Mouse (Mus musculus): ENCODE data around the gene Plet1.

Plet1 gene

DNA sequence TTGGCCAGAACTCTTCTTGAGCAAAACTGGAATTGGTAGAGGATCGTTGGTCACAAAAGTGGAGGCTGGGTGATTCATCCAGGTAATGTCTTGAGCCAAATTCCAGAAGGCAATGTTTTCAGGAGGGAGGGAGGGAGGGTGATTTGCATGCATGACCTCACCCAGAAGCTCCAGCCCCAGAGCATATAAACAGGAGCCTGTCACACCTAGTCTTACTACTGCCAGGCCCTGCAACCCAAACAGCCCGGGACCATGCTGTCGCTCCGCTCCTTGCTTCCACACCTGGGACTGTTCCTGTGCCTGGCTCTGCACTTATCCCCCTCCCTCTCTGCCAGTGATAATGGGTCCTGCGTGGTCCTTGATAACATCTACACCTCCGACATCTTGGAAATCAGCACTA lies at the start of gene Plet1:
Gene Plet1 (plus strand): TSS at position 215 of the 400 bp plus-strand sequence.
- in situ Hi-C loops (cut with MboI), result no loop called here

DNA sequence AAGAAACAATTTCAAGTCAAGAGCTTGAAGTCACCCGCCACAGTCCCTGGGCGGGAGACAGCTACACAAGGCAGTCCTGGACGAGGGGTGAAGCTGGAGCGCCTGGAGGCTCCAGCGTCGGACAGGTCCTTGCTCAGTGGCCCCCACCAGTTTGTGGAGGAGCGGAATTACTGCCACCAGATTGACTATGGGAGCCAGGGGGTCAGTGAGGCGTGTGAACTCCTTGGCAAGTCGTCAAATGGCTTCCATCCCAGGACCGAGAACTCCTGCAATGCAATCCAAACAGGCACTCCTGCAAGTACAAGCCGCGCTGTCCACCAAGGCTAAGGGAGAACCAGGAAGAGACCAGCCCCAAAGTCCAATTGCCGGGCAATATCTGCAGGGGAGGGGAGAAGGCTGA lies 45.3 kb upstream of the Plet1 start:
- in situ Hi-C loops (cut with MboI), result no loop called here

DNA sequence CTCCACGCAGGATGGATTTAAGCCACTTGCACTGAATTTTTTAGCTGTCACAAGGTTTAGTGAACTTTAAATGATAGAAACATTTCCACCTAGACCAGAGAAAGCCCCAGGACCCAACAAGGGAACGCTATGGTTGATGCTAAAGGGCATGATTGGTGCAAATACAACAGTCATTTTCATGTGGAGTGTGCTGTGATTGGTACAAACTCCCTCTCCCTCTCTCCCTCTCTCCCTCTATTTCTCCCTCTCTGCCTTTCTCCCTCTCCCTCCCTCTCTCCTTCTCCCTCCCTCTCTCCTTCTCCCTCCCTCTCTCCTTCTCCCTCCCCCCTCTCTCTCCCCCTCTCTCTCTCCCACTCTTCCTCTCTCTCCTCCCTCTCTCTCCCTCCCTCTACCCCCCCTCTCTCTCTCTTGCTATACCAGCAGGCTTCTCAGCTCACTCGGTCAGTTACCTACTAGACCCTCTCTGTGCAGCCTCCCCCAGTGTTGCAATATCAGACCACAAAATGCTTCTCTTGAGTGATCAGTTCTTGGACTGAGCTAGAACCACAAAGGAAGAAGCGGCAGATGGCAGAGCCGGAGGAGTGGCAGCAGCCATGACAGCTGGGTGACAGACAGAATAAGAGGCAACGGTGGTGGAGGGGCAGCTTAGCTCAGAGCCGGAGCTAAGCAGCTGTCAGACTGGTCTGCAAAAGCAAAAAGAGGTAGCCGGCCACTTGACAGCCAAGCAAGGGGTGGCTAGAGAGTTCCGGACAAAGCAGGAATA lies 42.7 kb upstream of the Plet1 start:
- in situ Hi-C loops (cut with MboI), result no loop called here

DNA sequence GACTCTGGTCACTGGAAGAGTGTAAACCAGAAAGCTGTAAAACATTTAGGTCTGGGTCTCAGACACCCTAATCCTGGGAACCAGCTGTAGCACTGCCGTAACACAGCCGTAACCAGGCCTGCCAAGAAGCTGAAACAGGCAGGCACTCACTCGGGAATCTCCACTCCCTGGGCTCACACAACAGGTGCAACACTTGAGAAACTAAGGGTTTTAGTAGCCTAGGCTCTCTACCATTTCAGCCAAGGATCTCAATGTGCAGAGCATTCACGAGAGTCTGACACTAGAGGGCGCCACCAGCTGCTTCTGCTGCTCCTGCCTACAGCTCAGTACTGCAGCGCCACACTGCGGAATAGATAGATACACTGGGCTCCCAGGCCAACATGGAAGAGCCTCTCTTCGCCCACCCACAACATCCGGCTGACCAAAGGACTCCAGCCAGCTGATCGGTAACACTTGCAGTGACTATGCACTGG lies 42.0 kb upstream of the Plet1 start:
- in situ Hi-C loops (cut with MboI), result no loop called here

DNA sequence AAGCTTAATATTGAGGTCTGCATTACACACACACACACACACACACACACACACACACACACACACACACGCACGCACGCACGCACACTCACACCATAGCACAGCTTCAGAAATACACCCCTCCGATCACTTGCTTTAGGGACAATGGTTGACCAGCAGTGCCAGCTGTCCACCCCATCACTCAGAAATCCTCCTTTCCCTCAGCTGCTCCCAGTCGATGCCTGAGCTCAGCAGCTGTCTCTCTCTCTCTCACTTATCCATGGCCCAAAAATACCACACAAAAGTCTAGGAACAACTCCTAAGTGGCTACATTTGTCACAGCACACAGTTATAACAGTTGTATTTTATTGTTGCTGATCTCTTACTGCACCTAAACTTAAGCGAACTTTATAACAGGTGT lies 36.7 kb upstream of the Plet1 start:
- in situ Hi-C loops (cut with MboI), result no loop called here

DNA sequence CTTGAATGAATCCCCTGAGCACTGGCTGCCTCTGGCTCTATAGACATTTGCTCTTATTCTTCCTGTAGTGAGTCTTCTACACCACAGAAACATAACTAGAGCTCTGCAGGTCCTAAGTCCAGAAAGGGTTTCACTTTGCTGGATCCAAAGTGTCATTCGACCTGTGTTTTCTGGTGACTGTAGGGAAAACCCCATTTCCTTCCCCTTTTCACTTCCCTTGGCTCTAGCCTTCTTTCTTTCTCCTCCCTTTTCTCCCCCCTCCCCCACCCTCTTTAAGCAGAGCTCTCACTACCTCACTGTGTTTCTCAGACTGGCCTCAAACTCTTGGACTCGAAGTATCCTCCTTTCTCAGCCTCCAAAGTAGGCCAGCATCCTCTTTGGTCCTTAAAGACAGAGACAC lies 34.8 kb upstream of the Plet1 start:
- in situ Hi-C loops (cut with MboI), result no loop called here

DNA sequence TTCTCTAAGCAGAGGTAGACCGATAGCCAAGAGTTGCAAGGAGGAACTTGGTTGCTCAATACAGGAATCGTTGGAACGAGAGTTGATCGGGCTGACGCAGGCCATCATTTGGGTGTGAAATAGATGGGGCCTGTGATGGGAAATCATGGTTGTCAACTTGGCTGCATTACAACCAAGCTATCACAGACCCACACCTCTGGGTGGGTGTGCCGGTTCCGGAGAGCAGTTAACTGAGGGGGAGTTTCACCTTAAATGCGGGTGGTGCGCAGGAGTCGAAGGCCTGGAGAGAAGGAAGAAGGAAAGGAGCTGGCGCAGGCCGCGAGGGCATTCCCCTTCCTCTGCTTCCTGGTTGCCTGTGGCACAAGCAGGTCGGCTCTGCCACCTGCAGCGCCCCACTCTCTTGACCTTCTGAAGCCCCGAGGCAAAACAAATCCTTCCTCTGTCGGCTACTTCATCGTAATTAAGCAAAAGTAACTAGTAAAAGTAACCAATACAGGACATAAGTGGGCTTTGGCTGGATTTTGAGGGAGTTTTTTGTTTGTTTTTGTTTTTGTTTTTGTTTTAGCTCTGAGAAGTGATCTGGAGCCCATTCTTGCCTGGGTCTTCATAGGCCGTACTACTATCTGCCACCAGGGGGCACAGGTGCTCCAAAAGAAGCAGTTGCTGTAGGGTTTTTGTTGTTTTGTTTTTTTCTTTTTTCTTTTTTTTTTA lies 31.7 kb upstream of the Plet1 start:
- in situ Hi-C loops (cut with MboI), result loop anchor here (10.0 kb wide), 1 partner anchor 212 kb away; no protein-coding TSS in a partner anchor

DNA sequence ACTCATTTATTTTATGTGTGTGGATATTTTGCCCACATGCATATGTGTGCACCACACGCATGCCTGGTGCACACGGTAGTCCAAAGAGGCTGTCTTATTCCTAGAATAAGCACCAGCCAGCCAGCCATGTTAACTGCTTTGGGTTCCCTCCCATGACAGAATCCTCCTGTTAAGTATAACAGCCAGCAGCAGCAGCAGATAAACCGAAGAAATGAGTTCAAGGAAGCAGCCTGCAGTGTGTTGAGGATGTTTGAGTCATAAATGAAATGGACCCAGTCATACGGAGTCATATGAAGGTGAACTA lies 31.2 kb upstream of the Plet1 start:
- in situ Hi-C loops (cut with MboI), result loop anchor here (10.0 kb wide), 1 partner anchor 212 kb away; no protein-coding TSS in a partner anchor

DNA sequence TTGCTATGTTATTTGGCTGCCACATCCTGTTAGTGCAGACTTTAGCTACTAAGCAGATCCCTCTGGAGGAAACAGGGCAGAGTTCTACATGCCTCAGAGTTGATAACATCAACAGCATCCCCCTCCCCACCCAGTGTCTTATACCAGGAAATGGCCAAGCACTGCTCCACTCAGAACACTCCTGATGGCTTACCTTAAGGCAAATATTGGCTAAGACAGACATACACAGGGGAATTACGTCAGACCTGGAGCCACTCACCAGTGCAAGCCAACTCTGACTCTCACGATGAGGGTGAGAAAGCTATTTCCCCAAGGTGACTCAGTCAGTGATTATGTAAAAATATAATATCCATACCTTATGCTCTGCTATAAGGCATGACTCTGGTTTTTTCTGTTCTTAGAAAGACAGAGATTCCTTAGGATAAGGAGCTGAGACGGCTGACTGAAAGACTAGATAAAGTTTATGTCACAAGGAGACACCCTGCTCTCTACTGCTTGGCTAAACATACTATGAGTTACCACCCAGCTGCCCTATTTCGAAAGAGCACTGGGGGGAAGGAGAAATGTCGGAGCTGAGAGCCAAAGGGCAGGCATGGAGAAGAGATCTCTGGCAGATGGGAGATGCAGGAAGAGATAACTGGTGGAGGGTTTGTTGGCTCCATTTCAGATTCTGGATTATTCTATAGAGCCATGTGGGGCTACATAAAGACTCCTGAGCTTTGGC lies 23.8 kb upstream of the Plet1 start:
- in situ Hi-C loops (cut with MboI), result no loop called here

DNA sequence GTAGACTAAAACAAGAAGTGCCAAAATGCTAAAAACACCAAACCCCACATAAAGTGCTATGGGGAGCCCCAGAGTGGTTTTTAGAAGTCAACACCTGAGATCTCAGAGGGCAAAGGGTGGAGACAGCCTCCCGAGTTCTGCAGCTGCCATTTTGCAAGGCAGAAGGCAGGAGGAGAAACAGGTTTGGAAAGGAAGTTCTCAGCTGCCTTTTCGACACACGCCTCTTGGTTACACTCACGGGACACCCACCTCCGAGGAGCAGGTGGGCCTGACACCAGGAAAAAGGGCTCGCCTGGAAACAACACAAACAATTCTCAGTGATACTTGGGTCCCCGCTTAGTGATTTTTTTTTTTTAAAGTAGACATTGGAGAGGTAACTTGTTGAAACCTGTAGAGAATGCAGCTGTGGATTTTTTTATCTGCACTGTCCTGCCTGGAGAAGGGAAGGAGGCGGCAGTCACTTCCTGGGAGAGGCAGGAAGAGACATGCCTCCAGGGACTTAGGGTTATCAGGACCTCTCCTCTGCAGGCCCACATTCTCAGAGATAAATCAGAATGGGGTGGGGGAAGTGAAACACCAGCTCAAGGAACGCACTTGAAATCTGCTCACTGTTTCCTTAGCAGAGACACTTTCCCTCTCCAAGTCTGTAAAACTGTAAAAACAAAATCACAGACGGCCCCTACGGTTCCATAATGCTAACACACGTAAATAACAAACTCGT lies 23.0 kb upstream of the Plet1 start:
- in situ Hi-C loops (cut with MboI), result no loop called here

DNA sequence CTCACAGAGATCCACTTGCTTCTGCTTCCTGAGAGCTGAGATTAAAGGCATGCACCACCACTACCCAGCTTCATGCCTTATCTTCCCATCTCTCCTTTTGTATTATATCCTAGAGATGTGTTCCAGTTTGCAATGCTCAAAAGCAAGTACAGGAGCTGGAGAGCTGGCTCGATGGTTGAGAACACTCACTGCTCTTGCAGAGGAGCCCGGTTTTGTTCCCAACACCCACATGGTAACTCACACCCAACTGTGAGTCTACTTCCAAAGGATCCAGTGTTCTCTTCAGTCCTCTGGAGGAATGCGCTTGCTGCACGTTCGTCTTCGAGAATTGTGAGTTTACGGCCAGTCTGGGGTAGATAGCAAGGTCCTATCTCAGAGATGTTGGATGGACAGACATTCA lies 19.0 kb upstream of the Plet1 start:
- in situ Hi-C loops (cut with MboI), result no loop called here

DNA sequence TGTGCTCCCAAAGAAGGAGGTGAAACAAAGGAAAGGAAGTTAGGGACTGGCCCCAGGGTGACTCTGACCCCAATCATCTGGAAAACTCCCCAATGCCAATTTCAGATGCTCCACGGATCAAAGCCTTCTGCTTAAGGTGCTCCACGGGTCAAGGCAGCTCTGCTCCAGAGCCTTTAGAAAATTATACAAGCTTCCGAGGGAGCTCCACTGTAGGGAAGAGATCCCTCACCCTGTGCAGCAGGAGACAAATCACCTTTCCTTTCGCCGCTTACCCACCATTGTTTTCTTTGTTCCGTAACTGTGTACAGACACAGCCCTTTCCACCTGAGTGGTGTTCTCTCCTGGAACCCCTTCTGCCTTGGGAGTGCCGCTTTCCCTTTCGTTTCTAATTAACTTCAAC lies 18.6 kb upstream of the Plet1 start:
- in situ Hi-C loops (cut with MboI), result no loop called here

DNA sequence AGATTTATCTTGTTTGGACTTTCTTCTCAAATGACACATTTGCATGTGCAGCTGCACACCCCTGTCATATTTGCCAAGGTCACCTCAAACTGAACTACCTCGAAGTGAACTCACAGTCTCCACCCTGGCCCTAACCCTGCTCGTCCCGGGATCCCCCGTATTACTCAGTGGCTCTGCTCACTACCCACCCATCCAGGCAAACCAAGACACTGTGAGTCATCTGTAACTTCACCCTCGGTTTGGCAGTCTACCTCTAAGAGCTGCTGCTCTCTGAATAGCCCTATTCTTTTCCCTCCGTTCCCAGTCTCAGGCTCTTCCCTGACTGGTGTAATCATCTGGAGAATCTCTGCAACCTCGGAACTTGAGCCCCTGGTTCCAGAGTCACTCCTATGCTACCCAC lies 17.7 kb upstream of the Plet1 start:
- in situ Hi-C loops (cut with MboI), result no loop called here

DNA sequence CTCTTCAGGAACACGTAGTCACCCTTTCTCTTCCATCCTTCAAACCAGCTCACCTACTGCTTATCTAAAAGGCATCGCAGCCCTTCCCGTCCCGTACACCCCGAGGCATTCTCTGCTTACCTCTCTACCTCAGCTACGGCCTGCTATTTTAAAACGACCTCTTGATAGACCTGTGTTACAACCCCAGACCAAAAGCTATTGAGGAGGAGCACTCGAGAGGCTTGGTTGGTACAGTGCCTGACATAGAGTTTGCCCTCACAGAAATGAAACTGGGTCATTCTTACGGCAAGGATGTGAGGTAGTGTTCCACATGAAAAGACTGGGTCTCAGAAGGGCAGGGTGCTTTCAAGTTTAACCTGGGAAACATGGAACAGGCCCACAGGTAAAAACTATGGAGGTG lies 17.1 kb upstream of the Plet1 start:
- in situ Hi-C loops (cut with MboI), result no loop called here

DNA sequence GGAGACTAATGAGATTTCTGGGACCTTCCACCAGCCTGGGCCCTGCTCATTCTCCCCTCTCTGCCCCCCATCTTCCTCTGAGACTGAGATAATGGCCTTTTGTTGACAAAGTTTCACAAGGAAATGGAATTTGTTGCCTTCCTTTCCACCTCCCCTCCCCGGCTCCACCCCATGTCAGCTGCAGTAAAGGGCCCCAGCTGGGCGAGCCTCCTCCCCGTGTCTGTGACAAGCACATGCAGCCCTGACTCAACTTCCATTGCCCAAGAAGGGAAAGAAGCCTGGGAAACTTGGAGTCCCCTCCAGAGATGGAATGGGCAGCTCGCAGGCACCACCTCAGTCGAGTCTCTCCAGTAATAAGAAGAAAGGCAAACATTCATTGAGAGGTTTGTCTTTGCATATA lies 15.5 kb upstream of the Plet1 start:
- in situ Hi-C loops (cut with MboI), result no loop called here

DNA sequence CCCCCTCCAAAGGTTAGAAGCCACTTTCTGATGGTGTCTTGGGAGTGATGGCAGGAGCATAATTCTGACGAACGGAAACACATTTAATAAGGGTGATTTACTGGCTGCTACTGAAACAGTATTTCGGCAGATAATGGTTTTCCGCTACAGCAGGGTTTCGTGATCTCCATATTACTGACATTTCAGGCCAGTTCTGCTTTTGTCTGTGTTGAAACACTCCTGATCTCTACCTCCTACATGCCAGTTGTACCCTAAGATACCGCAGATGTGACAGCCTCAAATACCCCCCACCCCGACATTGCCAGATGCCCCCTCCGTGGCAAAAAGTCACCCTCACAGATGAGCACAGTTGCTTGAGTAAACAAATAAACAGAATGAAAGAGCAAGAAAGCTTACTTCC lies 14.8 kb upstream of the Plet1 start:
- in situ Hi-C loops (cut with MboI), result no loop called here

DNA sequence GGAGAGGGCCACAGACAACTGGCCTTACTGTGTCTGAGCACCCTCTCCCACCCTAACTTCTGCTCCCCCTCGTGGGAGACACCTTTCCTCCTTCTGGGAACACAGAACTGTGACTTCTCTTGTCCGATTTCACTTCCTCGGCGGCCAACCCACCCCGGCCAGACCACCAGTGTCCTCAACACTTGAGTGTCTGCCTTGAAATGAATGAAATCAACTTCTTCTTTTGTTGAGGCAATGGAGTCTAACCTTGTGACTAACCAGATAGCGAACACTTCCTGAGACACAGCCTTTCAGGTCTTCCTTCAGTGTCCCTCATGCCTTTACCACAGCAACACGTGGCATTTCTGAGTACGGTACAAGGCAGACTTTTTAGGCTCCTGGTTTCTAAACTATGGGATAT lies 11.6 kb upstream of the Plet1 start:
- in situ Hi-C loops (cut with MboI), result no loop called here

DNA sequence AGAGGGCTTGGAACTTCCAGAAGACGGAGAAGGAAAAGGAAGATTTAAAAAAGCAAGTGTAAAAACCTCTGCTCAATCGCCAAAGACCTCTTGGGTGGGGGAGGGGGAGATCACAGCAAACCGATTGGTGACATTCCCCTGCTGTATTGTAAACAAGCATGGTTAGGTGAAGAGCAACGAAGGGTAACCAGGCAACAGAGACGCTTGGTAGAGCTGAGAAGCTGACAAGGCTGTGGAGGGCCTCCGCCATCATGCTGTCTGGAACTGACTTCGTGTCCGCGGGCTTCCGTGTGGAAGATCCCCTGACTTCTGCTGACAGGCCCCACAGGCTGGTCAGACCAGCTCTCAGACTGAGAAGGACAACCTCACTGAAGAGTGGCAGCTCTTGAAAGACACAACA lies 8.8 kb upstream of the Plet1 start:
- in situ Hi-C loops (cut with MboI), result no loop called here

DNA sequence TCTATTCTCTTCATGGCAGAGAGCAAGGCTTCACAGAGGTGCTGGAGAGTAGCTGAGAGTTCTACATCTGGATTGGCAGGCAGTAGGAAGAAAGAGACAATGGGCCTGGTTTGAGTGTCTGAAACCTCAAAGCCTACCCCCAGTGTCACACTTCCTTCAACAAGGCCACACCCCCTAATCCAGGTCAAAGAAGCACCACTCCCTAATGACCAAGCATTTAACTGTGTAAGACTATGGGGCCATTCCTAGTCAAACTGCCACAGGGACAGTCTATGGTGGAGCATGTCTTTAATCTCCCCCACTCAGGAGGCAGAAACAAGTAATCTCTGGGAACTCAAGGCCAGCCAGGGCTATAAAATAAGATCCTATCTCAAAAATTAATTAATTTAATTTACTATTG lies 3.5 kb upstream of the Plet1 start:
- in situ Hi-C loops (cut with MboI), result no loop called here

DNA sequence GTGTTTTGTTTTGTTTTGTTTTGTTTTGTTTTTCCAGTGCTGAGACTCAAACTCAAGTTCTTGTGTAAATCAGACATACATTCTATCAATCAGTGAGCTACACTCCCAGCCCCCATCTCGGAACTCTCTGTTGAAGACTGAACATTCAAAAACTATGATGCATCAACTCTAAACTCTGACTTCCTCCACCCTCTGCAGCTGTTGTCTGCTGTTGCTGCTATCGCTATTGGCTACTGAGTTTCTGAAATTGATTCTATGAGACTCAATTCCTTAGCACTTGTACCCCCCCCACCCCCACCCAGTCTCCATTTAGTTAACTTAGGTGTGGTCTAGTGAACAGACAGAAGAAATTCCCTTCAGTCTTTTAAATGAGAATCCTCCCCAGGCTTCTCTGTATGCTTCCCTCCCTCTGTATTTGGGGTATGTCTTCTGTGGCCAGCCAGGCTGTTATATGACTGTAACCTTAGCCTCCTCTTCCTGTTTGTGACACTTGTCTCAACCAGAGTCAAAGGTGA lies 2.7 kb upstream of the Plet1 start:
- in situ Hi-C loops (cut with MboI), result no loop called here

DNA sequence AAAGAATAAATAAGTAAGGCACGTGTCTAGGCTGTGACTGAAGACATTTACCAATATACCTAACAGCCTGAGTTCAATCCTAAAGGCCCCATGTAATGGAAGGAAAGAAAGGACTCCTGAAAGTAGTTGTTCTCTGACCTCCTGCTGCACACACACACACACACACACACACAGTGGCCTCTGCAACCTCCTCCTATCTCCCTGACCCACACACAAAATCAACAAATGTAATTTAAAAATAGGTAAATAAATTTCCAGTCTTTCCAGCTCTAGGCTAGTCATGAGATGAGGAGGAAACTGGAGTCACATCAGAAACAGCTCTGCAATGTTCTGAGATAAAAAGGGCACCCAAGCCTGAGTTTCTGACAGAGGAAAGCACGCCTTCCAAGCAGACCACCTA lies 548 bp upstream of the Plet1 start:
- in situ Hi-C loops (cut with MboI), result no loop called here

Data from mature B cell (primary cell).